Mouse (Mus musculus) ES-Bruce4 (cell line): Measurements from ENCODE around the gene Spast.

Source experiments
- CTCF ChIP-seq: IDR thresholded peaks from one replicate; pipeline ENCODE4 v1.8.1; 2011; ENCODE audit warnings: low read depth, low read length
- EP300 ChIP-seq: IDR thresholded peaks from 2 replicates; pipeline ENCODE4 v1.6.1; 2011; ENCODE audit warnings: low read depth, low read length; ENCODE audit not compliant: insufficient read depth
- POLR2A ChIP-seq: IDR thresholded peaks from one replicate; pipeline ENCODE4 v1.8.1; 2011; ENCODE audit warnings: low read length; ENCODE audit not compliant: insufficient read depth

GRCm38 (mm10) chr17:74338225-74338931, 409 bp upstream of the Spast start:
- TF ChIP-seq POLR2A (peak; percentile 20), CTCF (no peak), EP300 (no peak)
